Mouse (Mus musculus) lung, embryonic 14.5 days (tissue): ENCODE data around the gene Psmb10. TPM values are rescaled to one million over a fixed set of nuclear protein-coding genes. Genes with fewer than 3 reads are reported as not detected.
A peak's percentile ranks its signal among the peaks of the same experiment; 100 is the strongest.

Experiments used
- ATAC-seq: fragments of 200-750 bp; cut with Nextera tagmentation; 2 replicates; pipeline ENCODE4 v1.8.0; 2017; ENCODE audit warnings: mild to moderate bottlenecking, moderate TSS enrichment, moderate library complexity; ENCODE audit not compliant: insufficient read depth
- DNase-seq: peaks from one replicate; pipeline ENCODE4 v3.0.0-alpha.2; 2015
- H3K27ac ChIP-seq: fragments of 300-500 bp; sonication (generic); 2 replicates; pipeline ENCODE4 v1.5.1; 2014; ENCODE audit warnings: low read depth, mild to moderate bottlenecking, moderate library complexity
- H3K27me3 ChIP-seq: fragments of 300-500 bp; sonication (generic); 2 replicates; pipeline ENCODE4 v1.6.1; 2014; ENCODE audit warnings: low read length, control low read depth; ENCODE audit not compliant: insufficient read depth
- H3K36me3 ChIP-seq: fragments of 300-500 bp; sonication (generic); 2 replicates; pipeline ENCODE4 v1.6.1; 2014; ENCODE audit warnings: control low read depth; ENCODE audit not compliant: insufficient read depth
- H3K4me1 ChIP-seq: fragments of 300-500 bp; sonication (generic); 2 replicates; pipeline ENCODE4 v1.6.1; 2014; ENCODE audit warnings: antibody characterized with exemption, control low read depth; ENCODE audit not compliant: insufficient read depth
- H3K4me2 ChIP-seq: fragments of 300-500 bp; sonication (generic); 2 replicates; pipeline ENCODE4 v1.6.1; 2014; ENCODE audit warnings: mild to moderate bottlenecking
- H3K4me3 ChIP-seq: fragments of 300-500 bp; sonication (generic); 2 replicates; pipeline ENCODE4 v1.5.1; 2014; ENCODE audit warnings: low read depth, low read length
- H3K9ac ChIP-seq: fragments of 300-500 bp; sonication (generic); 2 replicates; pipeline ENCODE4 v1.6.1; 2014
- H3K9me3 ChIP-seq: fragments of 300-500 bp; sonication (generic); 2 replicates; pipeline ENCODE4 v1.6.1; 2016; ENCODE audit warnings: low read depth, low read length, control low read depth
- CTCF ChIP-seq: IDR thresholded peaks from 2 replicates; pipeline ENCODE4 v1.5.1; 2016; ENCODE audit warnings: antibody characterized with exemption, low read depth
- WGBS: fragments of 180-500 bp; shearing (Covaris S2); extraction: QIAGEN DNeasy Blood & Tissue Kit; methylation state at CpG from one replicate; pipeline ENCODE4 v1.1.7; 2014; 5-methylcytosine and 5-hydroxymethylcytosine counted together
- polyA plus RNA-seq: library from polyadenylated mRNA; unstranded; fragments of >200 nt; fragmentation: Nextera tagmentation; extraction: Ambion mirVana; gene quantifications from 2 replicates; pipeline ENCODE4 v1.2.1, GENCODE M21; 2014

Gene Psmb10
- polyA plus RNA-seq, 1 experiment from 2014 or later: 33.6 TPM

GRCm38 (mm10) chr8:105959350-105959749 lies 21.1 kb upstream of the Psmb10 start:
- Histone ChIP-seq H3K4me3 (no peak overlapping the region), H3K9ac (no peak overlapping the region), H3K36me3 (peaks cover 56% of the 10 kb centered on the region), H3K4me2 (no peak overlapping the region), H3K27me3 (no peaks in the 10 kb centered on the region), H3K4me1 (peaks cover under 1% of the 10 kb centered on the region; the same call in 1 of the 2 replicates), H3K27ac (no peak overlapping the region), H3K9me3 (no peaks in the 10 kb centered on the region)
- WGBS: 64% methylated on average over 7 of the region's 7 CpGs
- ATAC-seq (no peak; the same call in 1 of the 2 replicates), DNase-seq (peak; percentile 37)
- TF ChIP-seq CTCF: no peak

GRCm38 (mm10) chr8:105957813-105958212 lies 19.6 kb upstream of the Psmb10 start:
- Histone ChIP-seq H3K4me1 (no peaks in the 10 kb centered on the region), H3K9me3 (no peaks in the 10 kb centered on the region), H3K4me3 (no peak overlapping the region), H3K36me3 (peaks cover 60% of the 10 kb centered on the region), H3K9ac (no peak overlapping the region), H3K4me2 (no peak overlapping the region), H3K27me3 (no peaks in the 10 kb centered on the region), H3K27ac (no peak overlapping the region)
- no peak for TF ChIP-seq CTCF
- 52% methylated on average over 3 of the region's 4 CpGs for WGBS
- DNase-seq (no peak), ATAC-seq (no peak)

DNA sequence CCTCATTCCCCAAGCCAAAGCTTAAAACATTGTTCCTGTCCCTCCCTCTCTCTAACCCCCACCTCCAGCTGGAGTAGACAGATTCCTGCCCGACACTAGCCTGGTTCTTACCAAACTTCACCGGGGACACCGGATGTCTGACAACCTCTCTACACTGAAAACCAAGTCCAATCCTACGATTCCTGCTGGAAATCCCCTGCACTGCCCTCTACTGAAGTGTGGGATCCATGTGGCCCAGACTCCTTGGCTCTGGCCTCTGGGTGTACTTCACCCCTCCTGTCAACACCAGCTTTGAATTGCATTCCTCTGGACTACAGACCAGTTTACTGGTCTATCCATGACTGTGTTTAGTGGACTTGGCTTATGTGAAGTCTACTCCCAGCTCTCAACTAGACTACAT lies 18.3 kb upstream of the Psmb10 start:
- Histone ChIP-seq H3K36me3 (peaks cover 72% of the 10 kb centered on the region), H3K9me3 (no peaks in the 10 kb centered on the region), H3K4me1 (no peaks in the 10 kb centered on the region), H3K27ac (no peak overlapping the region), H3K4me3 (no peak overlapping the region), H3K4me2 (no peak overlapping the region), H3K27me3 (no peaks in the 10 kb centered on the region), H3K9ac (no peak overlapping the region)
- DNase-seq (no peak), ATAC-seq (no peak)
- no peak for TF ChIP-seq CTCF
- 87% methylated on average over 4 of the region's 4 CpGs for WGBS

DNA sequence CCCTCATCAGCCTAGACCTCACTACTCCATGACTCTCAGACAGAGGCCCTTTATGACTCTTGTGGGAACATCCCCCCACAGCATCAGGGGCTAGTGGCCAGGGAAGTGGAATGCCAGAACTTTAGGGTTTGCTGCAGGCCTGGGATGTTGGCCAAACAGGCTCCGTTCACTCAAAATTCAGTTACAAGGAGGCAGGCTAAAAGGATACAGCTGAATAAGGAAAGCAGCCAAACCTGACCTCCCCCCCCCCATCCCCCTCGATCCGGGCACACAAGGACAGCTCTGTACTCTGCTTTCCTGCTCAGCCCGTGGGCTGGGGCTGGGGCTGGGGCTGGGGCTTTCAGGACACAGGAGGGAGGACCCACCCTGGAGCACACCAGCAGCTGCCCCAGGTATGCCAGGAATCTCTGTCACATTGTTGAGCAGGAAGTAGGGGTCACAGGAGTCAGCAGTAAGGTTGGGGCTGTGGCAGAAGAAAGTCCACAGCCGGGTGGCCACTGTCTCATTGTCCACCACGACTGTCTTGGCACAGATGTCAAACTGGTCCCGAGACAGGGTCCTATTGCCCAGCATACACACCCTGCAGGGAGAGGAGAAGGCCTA lies 12.9 kb upstream of the Psmb10 start:
- ATAC-seq (peak; percentile 70; the same call in 1 of the 2 replicates), DNase-seq (peak; percentile 11)
- WGBS: 37% methylated on average over 7 of the region's 7 CpGs

GRCm38 (mm10) chr8:105949350-105949749 lies 11.1 kb upstream of the Psmb10 start:
- Histone ChIP-seq H3K36me3 (peaks cover 92% of the 10 kb centered on the region), H3K9ac (no peak overlapping the region), H3K9me3 (no peaks in the 10 kb centered on the region), H3K4me1 (no peaks in the 10 kb centered on the region), H3K4me2 (no peak overlapping the region), H3K27ac (no peak overlapping the region; the same call in 1 of the 2 replicates), H3K27me3 (no peaks in the 10 kb centered on the region), H3K4me3 (no peak overlapping the region)
- ATAC-seq: peak; percentile 53
- WGBS: 58% methylated on average over 10 of the region's 10 CpGs
- peak; percentile 85 for DNase-seq
- TF ChIP-seq CTCF: no peak

More for the DNA sequence above, 12.9 kb upstream of the Psmb10 start:
- H3K9ac ChIP-seq: no peak overlapping the region
- no peak overlapping the region for H3K4me3 ChIP-seq
- H3K27me3 ChIP-seq: no peaks in the 10 kb centered on the region
- peaks cover 87% of the 10 kb centered on the region for H3K36me3 ChIP-seq
- H3K9me3 ChIP-seq: no peaks in the 10 kb centered on the region
- no peak for TF ChIP-seq CTCF
- peak overlapping the region; percentile 46; the same call in 1 of the 2 replicates for H3K27ac ChIP-seq
- H3K4me1 ChIP-seq: no peaks in the 10 kb centered on the region
- H3K4me2 ChIP-seq: no peak overlapping the region

DNA sequence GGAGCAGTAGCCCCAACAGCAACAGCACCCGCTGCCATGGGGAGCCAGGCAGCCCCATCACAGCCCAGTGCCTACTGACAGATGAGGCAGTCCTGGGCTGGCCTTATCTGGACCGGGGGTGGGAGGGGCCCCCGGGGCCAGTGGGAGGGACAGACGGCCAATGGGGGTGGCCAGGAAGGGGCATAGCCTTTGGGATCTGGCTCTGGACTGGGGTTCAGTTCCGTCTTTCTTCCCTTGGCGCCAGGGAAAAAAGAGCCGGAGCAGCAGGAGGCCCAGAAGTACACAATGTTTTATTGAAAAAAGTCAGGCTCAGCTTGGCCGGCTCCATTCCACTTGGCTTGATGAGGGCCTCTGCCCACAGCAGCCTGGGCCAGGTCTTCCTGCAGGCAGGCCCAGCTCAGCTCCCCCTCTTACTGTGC lies 5.1 kb upstream of the Psmb10 start, which contains the start of gene Lcat:
Lcat (minus strand) TSS at position 62 of the 419 bp plus-strand sequence.
- H3K9me3 ChIP-seq: no peaks in the 10 kb centered on the region
- no peaks in the 10 kb centered on the region for H3K27me3 ChIP-seq
- peaks cover 69% of the 10 kb centered on the region for H3K36me3 ChIP-seq
- no peak within 1 kb of the TSS for H3K4me2 ChIP-seq
- H3K27ac ChIP-seq: no peak within 1 kb of the TSS
- no peak within 1 kb of the TSS for H3K4me3 ChIP-seq
- DNase-seq (no peak), ATAC-seq (no peak)
- no peak within 1 kb of the TSS for H3K9ac ChIP-seq
- no peak for TF ChIP-seq CTCF
- H3K4me1 ChIP-seq: no peaks in the 10 kb centered on the region
- WGBS: 75% methylated on average over 8 of the region's 8 CpGs

- no peaks in the 10 kb centered on the region for H3K4me1 ChIP-seq
- 89% methylated on average over 5 of the region's 5 CpGs for WGBS
- no peak overlapping the region for H3K4me2 ChIP-seq
- no peak overlapping the region for H3K4me3 ChIP-seq
- H3K27me3 ChIP-seq: no peaks in the 10 kb centered on the region
- TF ChIP-seq CTCF: no peak
- ATAC-seq: no peak
- peaks cover 62% of the 10 kb centered on the region for H3K36me3 ChIP-seq
- no peak overlapping the region for H3K27ac ChIP-seq
- H3K9me3 ChIP-seq: no peaks in the 10 kb centered on the region
- DNase-seq: no peak
- no peak overlapping the region for H3K9ac ChIP-seq
Measured at GRCm38 (mm10) chr8:105942542-105942941, 4.3 kb upstream of the Psmb10 start.
